Mouse (Mus musculus) MEL (cell line): ENCODE results near the gene Map4k1. TPM values are rescaled to one million over a fixed set of nuclear protein-coding genes. Genes with fewer than 3 reads are reported as not detected.
"Not testable (repeated sequence)": the region's sequence is repeated elsewhere in the genome, so short reads cannot be mapped to it uniquely, and the experiment has no call there.

ENCODE experiments used
- DNase-seq: peaks from one replicate; pipeline ENCODE4 v3.0.0; 2011; ENCODE audit warnings: low read depth, low spot score
- H3K27ac ChIP-seq: 2 replicates; pipeline ENCODE4 v1.5.1; 2012; ENCODE audit warnings: low read depth, mild to moderate bottlenecking, control low read depth, low read length, moderate library complexity; ENCODE audit not compliant: control insufficient read depth
- H3K27me3 ChIP-seq, 2 experiments: fragments of 150-350 bp in 1 of 2; sonication (generic) in 1 of 2; 2 replicates each; pipeline ENCODE4 v1.6.1; 2012; ENCODE audit warnings: low read length in 2 of 2, mild to moderate bottlenecking in 2 of 2, improper control_type of control experiment in 1 of 2, moderate library complexity in 1 of 2; ENCODE audit not compliant: insufficient read depth in 2 of 2, control insufficient read depth in 1 of 2
- H3K36me3 ChIP-seq, 2 experiments: 2 replicates each; pipeline ENCODE4 v1.6.1; 2012 to 2014; ENCODE audit warnings: low read length in 2 of 2, improper control_type of control experiment in 1 of 2, inconsistent platforms in 1 of 2, mild to moderate bottlenecking in 1 of 2; ENCODE audit not compliant: insufficient read depth in 2 of 2, control insufficient read depth in 1 of 2
- H3K4me1 ChIP-seq, 2 experiments: fragments of 150-350 bp in 1 of 2; sonication (generic) in 1 of 2; 2 replicates each; pipeline ENCODE4 v1.6.1; 2012; ENCODE audit warnings: low read length in 2 of 2, improper control_type of control experiment in 1 of 2, mild to moderate bottlenecking in 1 of 2; ENCODE audit not compliant: insufficient read depth in 2 of 2, control insufficient read depth in 1 of 2
- H3K4me3 ChIP-seq, 2 experiments: fragments of 150-350 bp in 1 of 2; sonication (generic) in 1 of 2; 2 replicates each; pipeline ENCODE4 v1.5.1; 2012; ENCODE audit warnings: low read depth in 2 of 2, low read length in 2 of 2, mild to moderate bottlenecking in 2 of 2, moderate library complexity in 2 of 2, control low read depth in 1 of 2, improper control_type of control experiment in 1 of 2; ENCODE audit not compliant: control insufficient read depth in 1 of 2, insufficient read depth in 1 of 2
- H3K79me2 ChIP-seq: 2 replicates; pipeline ENCODE4 v1.6.1; 2012; ENCODE audit warnings: mild to moderate bottlenecking, low read length, moderate library complexity; ENCODE audit not compliant: control insufficient read depth, poor library complexity, insufficient read depth
- H3K9ac ChIP-seq: 2 replicates; pipeline ENCODE4 v1.6.1; 2012; ENCODE audit warnings: low read depth, mild to moderate bottlenecking, control low read depth, low read length, moderate library complexity; ENCODE audit not compliant: control insufficient read depth, poor library complexity, severe bottlenecking
- H3K9me3 ChIP-seq: fragments of 150-350 bp; sonication (generic); replicated peaks from 2 replicates; pipeline ENCODE4 v1.6.1; 2012; ENCODE audit warnings: mild to moderate bottlenecking, low read length, improper control_type of control experiment, moderate library complexity; ENCODE audit not compliant: insufficient read depth
- BHLHE40 ChIP-seq: IDR thresholded peaks from 2 replicates; pipeline ENCODE4 v1.6.1; 2012; ENCODE audit warnings: low read depth, mild to moderate bottlenecking, inconsistent platforms, low read length, improper control_type of control experiment, borderline replicate concordance
- CHD1 ChIP-seq: IDR thresholded peaks from 2 replicates; pipeline ENCODE4 v1.6.1; 2012; ENCODE audit warnings: low read depth, mild to moderate bottlenecking, inconsistent platforms, low read length, improper control_type of control experiment
- EP300 ChIP-seq, 2 experiments: IDR thresholded peaks; 2 replicates each; pipeline ENCODE4 v1.6.1; 2011; ENCODE audit warnings: improper control_type of control experiment in 2 of 2, low read length in 2 of 2, low read depth in 1 of 2, mild to moderate bottlenecking in 1 of 2
- GABPA ChIP-seq: IDR thresholded peaks from 2 replicates; pipeline ENCODE4 v1.6.1; 2012; ENCODE audit warnings: low read depth, mild to moderate bottlenecking, inconsistent platforms, low read length, improper control_type of control experiment, moderate library complexity
- KAT2A ChIP-seq: conservative IDR thresholded peaks from 2 replicates; pipeline ENCODE4 v1.6.1; 2012; ENCODE audit warnings: low read depth, low read length, improper control_type of control experiment, inconsistent platforms
- MYB ChIP-seq: IDR thresholded peaks from 2 replicates; pipeline ENCODE4 v1.6.1; 2011; ENCODE audit warnings: mild to moderate bottlenecking, low read depth, low read length, improper control_type of control experiment
- MYC ChIP-seq: IDR thresholded peaks from 2 replicates; pipeline ENCODE4 v1.6.1; 2011; ENCODE audit warnings: low read depth, mild to moderate bottlenecking, low read length, improper control_type of control experiment, moderate library complexity
- SMC3 ChIP-seq: IDR thresholded peaks from 2 replicates; pipeline ENCODE4 v1.6.1; 2011; ENCODE audit warnings: low read depth, low read length, improper control_type of control experiment
- TAL1 ChIP-seq: IDR thresholded peaks from 2 replicates; pipeline ENCODE4 v1.6.1; 2012; ENCODE audit warnings: mild to moderate bottlenecking, inconsistent platforms, low read length, moderate library complexity, mixed read lengths
- USF2 ChIP-seq, 2 experiments: IDR thresholded peaks; 2 replicates each; pipeline ENCODE4 v1.6.1; 2011 to 2012; ENCODE audit warnings: improper control_type of control experiment in 2 of 2, low read length in 2 of 2, borderline replicate concordance in 1 of 2, inconsistent platforms in 1 of 2, low read depth in 1 of 2, mild to moderate bottlenecking in 1 of 2; ENCODE audit not compliant: insufficient read depth in 1 of 2
- ZC3H11A ChIP-seq: IDR thresholded peaks from 2 replicates; pipeline ENCODE4 v1.6.1; 2012; ENCODE audit warnings: low read depth, mild to moderate bottlenecking, inconsistent platforms, low read length, improper control_type of control experiment
- ZKSCAN1 ChIP-seq: IDR thresholded peaks from 2 replicates; pipeline ENCODE4 v1.6.1; 2012; ENCODE audit warnings: low read depth, mild to moderate bottlenecking, inconsistent platforms, low read length, improper control_type of control experiment, moderate library complexity
- ZMIZ1 ChIP-seq: IDR thresholded peaks from 2 replicates; pipeline ENCODE4 v1.6.1; 2012; ENCODE audit warnings: low read depth, mild to moderate bottlenecking, inconsistent platforms, low read length, improper control_type of control experiment, moderate library complexity
- polyA plus RNA-seq, 2 experiments: library from polyadenylated mRNA; stranded (reverse) in 1 of 2; unstranded in 1 of 2; fragments of >175 nt in 1 of 2; fragments of >200 nt in 1 of 2; gene quantifications; 2 replicates each; pipeline versions ENCODE4 v1.2.1 to v1.2.4; 2012; ENCODE audit warnings: low replicate concordance in 2 of 2, low read depth in 1 of 2; ENCODE audit not compliant: insufficient read length in 2 of 2, insufficient read depth in 1 of 2, missing spikeins in 1 of 2
- total RNA-seq: library from RNA; depleted of rRNA; stranded (reverse); fragments of 300-350 nt; gene quantifications from 2 replicates; pipeline ENCODE4 v1.2.3, GENCODE M21; 2012

The Map4k1 gene
- total and polyA plus RNA-seq, 3 experiments: 17.3 to 50.8 TPM; not detected in 1

GRCm38 (mm10) chr7:28965346-28965840, 16.5 kb upstream of the Map4k1 start:
- DNase-seq: no peak
- H3K4me1 ChIP-seq: peaks cover 12 to 17% of the 10 kb centered on the region in 2 experiments; a peak in 3 of 4 replicates
- H3K27me3 ChIP-seq: no peaks in the 10 kb centered on the region
- H3K9ac ChIP-seq: no peak overlapping the region
- no peak overlapping the region for H3K4me3 ChIP-seq
- no peak for TF ChIP-seq ZC3H11A
- no peak for TF ChIP-seq GABPA
- no peak for TF ChIP-seq CHD1
- TF ChIP-seq BHLHE40: no peak
- no peak for TF ChIP-seq ZKSCAN1
- TF ChIP-seq SMC3: no peak
- TF ChIP-seq USF2 (IDR thresholded peaks at IDR 0.05; ENCODE audit: borderline replicate concordance in 1 of 2, insufficient read depth in 1 of 2, low read depth in 1 of 2, low read length in 2 of 2): no peak
- TF ChIP-seq MYB: no peak
- TF ChIP-seq ZMIZ1: no peak
- H3K36me3 ChIP-seq: peaks cover 0 to 14% of the 10 kb centered on the region in 2 experiments; a peak in 2 of 4 replicates
- H3K9me3 ChIP-seq: no peaks in the 10 kb centered on the region
- H3K79me2 ChIP-seq: peaks cover 19% of the 10 kb centered on the region
- no peak overlapping the region for H3K27ac ChIP-seq

GRCm38 (mm10) chr7:28966181-28966580, 15.7 kb upstream of the Map4k1 start:
- H3K27ac ChIP-seq: no peak overlapping the region
- no peaks in the 10 kb centered on the region for H3K9me3 ChIP-seq
- H3K36me3 ChIP-seq: peaks cover 0 to 10% of the 10 kb centered on the region in 2 experiments; a peak in 2 of 4 replicates
- H3K79me2 ChIP-seq: peaks cover 11% of the 10 kb centered on the region
- TF ChIP-seq EP300 (IDR thresholded peaks at IDR 0.05; ENCODE audit: low read depth in 1 of 2, low read length in 2 of 2): no peak
- no peak for TF ChIP-seq MYC
- no peak for TF ChIP-seq TAL1
- H3K4me1 ChIP-seq: peaks cover 10 to 13% of the 10 kb centered on the region in 2 experiments; a peak in 3 of 4 replicates
- no peak overlapping the region for H3K9ac ChIP-seq
- DNase-seq: no peak
- no peaks in the 10 kb centered on the region for H3K27me3 ChIP-seq
- H3K4me3 ChIP-seq: no peak overlapping the region

GRCm38 (mm10) chr7:28966751-28967505, 14.9 kb upstream of the Map4k1 start:
- Histone ChIP-seq H3K79me2 (peaks cover 4% of the 10 kb centered on the region), H3K4me3 (no peak overlapping the region), H3K27me3 (no peaks in the 10 kb centered on the region), H3K4me1 (peaks cover 10 to 13% of the 10 kb centered on the region in 2 experiments; a peak in 3 of 4 replicates), H3K27ac (no peak overlapping the region), H3K9me3 (no peaks in the 10 kb centered on the region), H3K9ac (no peak overlapping the region), H3K36me3 (peaks cover 0 to 13% of the 10 kb centered on the region in 2 experiments; a peak in 3 of 4 replicates)
- no peak for DNase-seq
- TF ChIP-seq KAT2A: no peak

- DNase-seq, H3K4me3 ChIP-seq, H3K4me1 ChIP-seq, H3K36me3 ChIP-seq, H3K79me2 ChIP-seq, H3K9me3 ChIP-seq, H3K27ac ChIP-seq, H3K27me3 ChIP-seq, H3K9ac ChIP-seq: not testable (repeated sequence)
These were observed 13.7 kb upstream of the Map4k1 start for GRCm38 (mm10) chr7:28968120-28968519.
